Mouse (Mus musculus) thymus, adult 18-20 months (tissue): ENCODE measurements around the gene Gm11273.
"Not testable (repeated sequence)": the region's sequence is repeated elsewhere in the genome, so short reads cannot be mapped to it uniquely, and the experiment has no call there.

Source experiments
- DNase-seq, 2 experiments: peaks; one replicate each; pipeline ENCODE4 v3.0.0; 2022; ENCODE audit warnings: mixed read lengths in 2 of 2

The Gm11273 gene

GRCm38 (mm10) chr13:21501182-21501581 lies at the start of gene Gm11273:
Gene Gm11273, minus strand, starts transcription at chr13:21501418.
- not testable (repeated sequence) for DNase-seq

GRCm38 (mm10) chr13:21550416-21551110 lies 49.3 kb upstream of the Gm11273 start:
- DNase-seq: no peak

GRCm38 (mm10) chr13:21549487-21549886 lies 48.3 kb upstream of the Gm11273 start:
- no peak for DNase-seq

- DNase-seq: no peak
Observed at GRCm38 (mm10) chr13:21542708-21543107, 41.5 kb upstream of the Gm11273 start, which contains the start of gene Olfr1366. Gene Olfr1366, minus strand, starts transcription at chr13:21542808.

GRCm38 (mm10) chr13:21530781-21531201 lies 29.6 kb upstream of the Gm11273 start, which contains the start of gene Zkscan8:
Gene Zkscan8, minus strand, starts transcription at chr13:21531120.
- peak; percentile 70 to 84 for DNase-seq

GRCm38 (mm10) chr13:21530136-21530535 lies 28.9 kb upstream of the Gm11273 start:
- DNase-seq: no peak

GRCm38 (mm10) chr13:21506221-21506649 lies 5.0 kb upstream of the Gm11273 start:
- peak; percentile 58 to 66 for DNase-seq

GRCm38 (mm10) chr13:21502296-21502695 lies 1.1 kb upstream of the Gm11273 start:
- DNase-seq: no peak

GRCm38 (mm10) chr13:21495080-21495479 lies 6.1 kb downstream of the Gm11273 start, which contains the start of gene AK157302:
Gene AK157302, plus strand, starts transcription at chr13:21495223.
- no peak for DNase-seq

GRCm38 (mm10) chr13:21492847-21493246 lies 8.4 kb downstream of the Gm11273 start:
- no peak for DNase-seq

GRCm38 (mm10) chr13:21486881-21487280 lies 14.3 kb downstream of the Gm11273 start:
- DNase-seq: no peak

- DNase-seq: not testable (repeated sequence)
Observed at GRCm38 (mm10) chr13:21478759-21479670, 22.2 kb downstream of the Gm11273 start, which contains the start of the genes Zkscan4 and Gm10065. Gene Zkscan4, plus strand, starts transcription at chr13:21478907. Gene Gm10065, minus strand, starts transcription at chr13:21479441.

GRCm38 (mm10) chr13:21472427-21472826 lies 28.8 kb downstream of the Gm11273 start:
- DNase-seq: no peak

GRCm38 (mm10) chr13:21469097-21469496 lies 32.1 kb downstream of the Gm11273 start:
- DNase-seq: no peak

- peak; percentile 24 to 29 for DNase-seq
Observed at GRCm38 (mm10) chr13:21468061-21469019, 32.9 kb downstream of the Gm11273 start, which contains the start of gene Nkapl. Gene Nkapl, minus strand, starts transcription at chr13:21468509.

- no peak for DNase-seq
Observed at GRCm38 (mm10) chr13:21467336-21467735, 33.9 kb downstream of the Gm11273 start.

GRCm38 (mm10) chr13:21462516-21462915 lies 38.7 kb downstream of the Gm11273 start:
- not testable (repeated sequence) for DNase-seq

- no peak for DNase-seq
Observed at GRCm38 (mm10) chr13:21456347-21456746, 44.9 kb downstream of the Gm11273 start.

- no peak for DNase-seq
Observed at GRCm38 (mm10) chr13:21454133-21454532, 47.1 kb downstream of the Gm11273 start.

GRCm38 (mm10) chr13:21453449-21453848 lies 47.8 kb downstream of the Gm11273 start, which contains the start of gene Zscan26:
Gene Zscan26, minus strand, starts transcription at chr13:21453730.
- DNase-seq: peak; percentile 42 to 52

GRCm38 (mm10) chr13:21453042-21453441 lies 48.2 kb downstream of the Gm11273 start:
- no peak for DNase-seq
